Comparison of ENCODE assay signal across 8 mouse cellular contexts in genomic region chr10:91270268-91270954, GRCm38 (mm10).
A peak's percentile ranks its signal among the peaks of the same experiment; 100 is the strongest.
DNase-seq lines count a peak whose midpoint lies in the region; ATAC-seq and TF ChIP-seq lines count a peak whose summit lies in the region.

No protein-coding gene starts in this region.

- no peaks in the 10 kb centered on the region for H3K9me3 ChIP-seq in embryonic facial prominence, embryonic 12.5 days
- H3K9me3 ChIP-seq in liver, embryonic 14.5 days (ENCODE audit: control insufficient read depth, low read length) = no peaks in the 10 kb centered on the region
- H3K9me3 ChIP-seq in stomach, embryonic 16.5 days (replicated peaks; ENCODE audit: control insufficient read depth, low read length) = no peaks in the 10 kb centered on the region

- peaks cover 12% of the 10 kb centered on the region; the same call in 1 of the 2 replicates for H3K4me1 ChIP-seq in embryonic facial prominence, embryonic 12.5 days
- no peaks in the 10 kb centered on the region; the same call in 1 of the 2 replicates for H3K4me1 ChIP-seq in kidney, adult 2 months (ENCODE audit: control insufficient read depth, insufficient read depth, low read length)
- no peaks in the 10 kb centered on the region for H3K4me1 ChIP-seq in liver, embryonic 14.5 days (replicated peaks; ENCODE audit: control insufficient read depth in 2 of 2, insufficient read depth in 2 of 2, low read length in 1 of 2)
- peaks cover 6% of the 10 kb centered on the region for H3K4me1 ChIP-seq in stomach, embryonic 16.5 days (ENCODE audit: control insufficient read depth, insufficient read depth, low read length)

- TF ChIP-seq EP300 in liver, embryonic 14.5 days (IDR thresholded peaks at IDR 0.05; ENCODE audit: low read depth) = no peak

- ATAC-seq in embryonic facial prominence, embryonic 12.5 days (ENCODE audit: insufficient number of reproducible peaks, insufficient read depth, low FRiP score, low TSS enrichment) = peak; percentile 64; the same call in 1 of the 2 replicates
- ATAC-seq in liver, embryonic 14.5 days (ENCODE audit: insufficient read depth) = peak; percentile 81
- ATAC-seq in stomach, embryonic 16.5 days (ENCODE audit: insufficient read depth, low FRiP score) = peak; percentile 74; the same call in 1 of the 2 replicates

- H3K27ac ChIP-seq in embryonic facial prominence, embryonic 12.5 days = no peak overlapping the region
- no peak overlapping the region for H3K27ac ChIP-seq in kidney, adult 2 months (ENCODE audit: insufficient read depth, low read depth, low read length)
- no peak overlapping the region for H3K27ac ChIP-seq in liver, embryonic 14.5 days
- no peak overlapping the region for H3K27ac ChIP-seq in stomach, embryonic 16.5 days (ENCODE audit: low read length)

- H3K27me3 ChIP-seq in embryonic facial prominence, embryonic 12.5 days = no peaks in the 10 kb centered on the region
- no peaks in the 10 kb centered on the region for H3K27me3 ChIP-seq in kidney, adult 2 months (replicated peaks; ENCODE audit: control insufficient read depth, insufficient read depth, low read length)
- no peaks in the 10 kb centered on the region for H3K27me3 ChIP-seq in liver, embryonic 14.5 days (ENCODE audit: control insufficient read depth, insufficient read depth, low read length)
- H3K27me3 ChIP-seq in stomach, embryonic 16.5 days (ENCODE audit: control insufficient read depth, insufficient read depth, low read length) = no peaks in the 10 kb centered on the region

- peak; percentile 60 for TF ChIP-seq CTCF in kidney, adult 2 months (conservative IDR thresholded peaks at IDR 0.05; ENCODE audit: insufficient read depth, insufficient read length, low read depth, low read length)
- peak; percentile 85 for TF ChIP-seq CTCF in liver, embryonic 14.5 days (IDR thresholded peaks at IDR 0.05; ENCODE audit: low read depth)

- H3K4me3 ChIP-seq in embryonic facial prominence, embryonic 12.5 days = no peak overlapping the region
- H3K4me3 ChIP-seq in kidney, adult 2 months (ENCODE audit: insufficient read depth, low read depth, low read length) = no peak overlapping the region; the same call in 1 of the 2 replicates
- peak overlapping the region; percentile 16 to 35; a peak in 3 of 4 replicates for H3K4me3 ChIP-seq in liver, embryonic 14.5 days (ENCODE audit: insufficient read depth in 1 of 2, low read depth in 2 of 2, low read length in 2 of 2)
- H3K4me3 ChIP-seq in stomach, embryonic 16.5 days (replicated peaks; ENCODE audit: low read length) = no peak overlapping the region

- no peaks in the 10 kb centered on the region for H3K36me3 ChIP-seq in embryonic facial prominence, embryonic 12.5 days
- no peaks in the 10 kb centered on the region for H3K36me3 ChIP-seq in kidney, adult 2 months (ENCODE audit: control insufficient read depth, insufficient read depth, low read length)
- no peaks in the 10 kb centered on the region for H3K36me3 ChIP-seq in liver, embryonic 14.5 days (replicated peaks; ENCODE audit: control insufficient read depth, insufficient read depth, low read depth)
- H3K36me3 ChIP-seq in stomach, embryonic 16.5 days (ENCODE audit: control insufficient read depth, insufficient read depth, low read length) = no peaks in the 10 kb centered on the region

- H3K9ac ChIP-seq in embryonic facial prominence, embryonic 12.5 days = no peak overlapping the region
- peak overlapping the region; percentile 10; the same call in 1 of the 2 replicates for H3K9ac ChIP-seq in liver, embryonic 14.5 days (replicated peaks)
- no peak overlapping the region for H3K9ac ChIP-seq in stomach, embryonic 16.5 days (ENCODE audit: low read length)

- no peak for TF ChIP-seq POLR2A in kidney, adult 2 months (IDR thresholded peaks at IDR 0.05; ENCODE audit: low read depth, low read length)

- DNase-seq in CD4-positive helper T cell, adult 2 months (ENCODE audit: low read depth, low spot score) = peak; percentile 88
- peak; percentile 84 to 89 for DNase-seq in adrenal gland, postnatal 36 days
- peak; percentile 51 to 56 for DNase-seq in heart, adult 9 months (ENCODE audit: low spot score in 2 of 2)
- DNase-seq in kidney, adult 2 months = peak; percentile 37
- DNase-seq in liver, embryonic 14.5 days (ENCODE audit: low read depth in 3 of 3, low spot score in 3 of 3) = peak; percentile 44 to 56 (median 45)
- peak; percentile 71 to 78 for DNase-seq in natural killer cell, adult 2 months (ENCODE audit: low spot score in 2 of 2)

- peak overlapping the region; percentile 21 for H3K4me2 ChIP-seq in embryonic facial prominence, embryonic 12.5 days (replicated peaks)
- H3K4me2 ChIP-seq in liver, embryonic 14.5 days (ENCODE audit: low read depth) = peak overlapping the region; percentile 61
- H3K4me2 ChIP-seq in stomach, embryonic 16.5 days (ENCODE audit: low read depth, low read length) = peak overlapping the region; percentile 34

- 16% methylated on average over 14 of the region's 14 CpGs for WGBS in embryonic facial prominence, embryonic 12.5 days
- WGBS in kidney, adult 2 months = 20% methylated on average over 14 of the region's 14 CpGs
- 3% methylated on average over 14 of the region's 14 CpGs for WGBS in liver, embryonic 14.5 days (ENCODE audit: insufficient replicate concordance)
- 16% methylated on average over 14 of the region's 14 CpGs for WGBS in stomach, embryonic 16.5 days

Comparison
In these comparisons a context has a peak if more than half of its experiments do, and no peak if none do; other contexts are left out.
1. DNase-seq: peak in every context shown above with its lines; median percentile 88 in CD4-positive helper T cell, adult 2 months; 86 in adrenal gland, postnatal 36 days; 74 in natural killer cell, adult 2 months; 54 in heart, adult 9 months; 45 in liver, embryonic 14.5 days; 37 in kidney, adult 2 months.
2. H3K4me3 ChIP-seq: peak in liver, embryonic 14.5 days (2 of 2); none in embryonic facial prominence, embryonic 12.5 days (single experiment), kidney, adult 2 months (single experiment) and stomach, embryonic 16.5 days (single experiment).
3. Peak in every context shown above with its lines, with median percentiles within 50 percentile points of each other: ATAC-seq and H3K4me2 ChIP-seq.